Mouse (Mus musculus) lung, embryonic 14.5 days (tissue): ENCODE data around the gene Itih3. TPM values are rescaled to one million over a fixed set of nuclear protein-coding genes. Genes with fewer than 3 reads are reported as not detected.
A peak's percentile ranks its signal among the peaks of the same experiment; 100 is the strongest.

Experiments
- ATAC-seq: fragments of 200-750 bp; cut with Nextera tagmentation; 2 replicates; pipeline ENCODE4 v1.8.0; 2017; ENCODE audit warnings: mild to moderate bottlenecking, moderate TSS enrichment, moderate library complexity; ENCODE audit not compliant: insufficient read depth
- DNase-seq: peaks from one replicate; pipeline ENCODE4 v3.0.0-alpha.2; 2015
- H3K27ac ChIP-seq: fragments of 300-500 bp; sonication (generic); 2 replicates; pipeline ENCODE4 v1.5.1; 2014; ENCODE audit warnings: low read depth, mild to moderate bottlenecking, moderate library complexity
- H3K27me3 ChIP-seq: fragments of 300-500 bp; sonication (generic); 2 replicates; pipeline ENCODE4 v1.6.1; 2014; ENCODE audit warnings: low read length, control low read depth; ENCODE audit not compliant: insufficient read depth
- H3K36me3 ChIP-seq: fragments of 300-500 bp; sonication (generic); 2 replicates; pipeline ENCODE4 v1.6.1; 2014; ENCODE audit warnings: control low read depth; ENCODE audit not compliant: insufficient read depth
- H3K4me1 ChIP-seq: fragments of 300-500 bp; sonication (generic); 2 replicates; pipeline ENCODE4 v1.6.1; 2014; ENCODE audit warnings: antibody characterized with exemption, control low read depth; ENCODE audit not compliant: insufficient read depth
- H3K4me2 ChIP-seq: fragments of 300-500 bp; sonication (generic); 2 replicates; pipeline ENCODE4 v1.6.1; 2014; ENCODE audit warnings: mild to moderate bottlenecking
- H3K4me3 ChIP-seq: fragments of 300-500 bp; sonication (generic); 2 replicates; pipeline ENCODE4 v1.5.1; 2014; ENCODE audit warnings: low read depth, low read length
- H3K9ac ChIP-seq: fragments of 300-500 bp; sonication (generic); 2 replicates; pipeline ENCODE4 v1.6.1; 2014
- H3K9me3 ChIP-seq: fragments of 300-500 bp; sonication (generic); 2 replicates; pipeline ENCODE4 v1.6.1; 2016; ENCODE audit warnings: low read depth, low read length, control low read depth
- CTCF ChIP-seq: IDR thresholded peaks from 2 replicates; pipeline ENCODE4 v1.5.1; 2016; ENCODE audit warnings: antibody characterized with exemption, low read depth
- WGBS: fragments of 180-500 bp; shearing (Covaris S2); extraction: QIAGEN DNeasy Blood & Tissue Kit; methylation state at CpG from one replicate; pipeline ENCODE4 v1.1.7; 2014; 5-methylcytosine and 5-hydroxymethylcytosine counted together
- polyA plus RNA-seq: library from polyadenylated mRNA; unstranded; fragments of >200 nt; fragmentation: Nextera tagmentation; extraction: Ambion mirVana; gene quantifications from 2 replicates; pipeline ENCODE4 v1.2.1, GENCODE M21; 2014

Itih3 gene
- polyA plus RNA-seq, 1 experiment from 2014 or later = 0.71 TPM

DNA sequence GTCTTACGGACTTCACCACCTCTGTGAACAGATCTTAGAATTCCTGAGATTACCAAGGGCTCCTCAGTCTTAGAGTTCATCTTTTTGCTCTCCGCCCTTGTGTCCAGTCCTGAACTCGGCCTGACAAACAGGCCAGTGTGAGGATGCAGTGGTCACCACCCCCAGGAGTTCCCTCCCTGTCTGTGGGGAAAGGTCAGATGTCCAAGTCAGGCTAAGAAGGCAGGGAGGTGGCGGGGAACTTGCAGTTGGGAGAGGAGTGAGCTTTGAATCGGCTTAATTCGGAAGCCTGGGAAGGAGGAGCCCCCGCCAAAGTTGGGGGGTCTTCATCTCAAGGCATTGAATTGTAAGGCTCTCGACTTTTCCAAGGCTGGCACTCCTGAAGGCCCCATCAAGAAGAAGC is 43.3 kb downstream of the Itih3 start:
- Histone ChIP-seq H3K27me3 (no peaks in the 10 kb centered on the region), H3K4me2 (no peak overlapping the region), H3K9me3 (no peaks in the 10 kb centered on the region), H3K4me1 (0 out of 2 replicates have a peak, but pooled peaks cover 5% of the 10 kb centered on the region), H3K9ac (no peak overlapping the region), H3K4me3 (no peak overlapping the region), H3K27ac (no peak overlapping the region), H3K36me3 (0 out of 2 replicates have a peak, but pooled peaks cover 11% of the 10 kb centered on the region)
- DNase-seq = no peak
- TF ChIP-seq CTCF = no peak
- no peak for ATAC-seq
- 71% methylated on average over 8 of the region's 8 CpGs for WGBS

- 0 out of 2 replicates have a peak, but pooled peaks cover 14% of the 10 kb centered on the region for H3K36me3 ChIP-seq
- no peaks in the 10 kb centered on the region for H3K27me3 ChIP-seq
- H3K9ac ChIP-seq = no peak overlapping the region
- H3K4me2 ChIP-seq = no peak overlapping the region
- WGBS = 52% methylated on average over 9 of the region's 9 CpGs
- ATAC-seq (0 out of 2 replicates have a peak, but pooled peaks have one; percentile 26), DNase-seq (no peak)
- 0 out of 2 replicates have a peak, but pooled peaks cover 5% of the 10 kb centered on the region for H3K4me1 ChIP-seq
- no peaks in the 10 kb centered on the region for H3K9me3 ChIP-seq
- TF ChIP-seq CTCF = no peak
- H3K27ac ChIP-seq = peak overlapping the region; percentile 73; the same call in 1 of the 2 replicates
- no peak overlapping the region for H3K4me3 ChIP-seq
Measured at GRCm38 (mm10) chr14:30879794-30880193, 43.8 kb downstream of the Itih3 start.

GRCm38 (mm10) chr14:30878958-30879571 is 44.5 kb downstream of the Itih3 start, which contains the start of gene Mustn1:
TSS of gene Mustn1 (plus strand) at chr14:30879200.
- Histone ChIP-seq H3K27me3 (no peaks in the 10 kb centered on the region), H3K9ac (no peak within 1 kb of the TSS), H3K4me3 (no peak within 1 kb of the TSS), H3K9me3 (no peaks in the 10 kb centered on the region), H3K36me3 (peaks cover 21% of the 10 kb centered on the region; the same call in 1 of the 2 replicates), H3K27ac (peak within 1 kb of the TSS; percentile 73), H3K4me2 (no peak within 1 kb of the TSS), H3K4me1 (peaks cover 6% of the 10 kb centered on the region; the same call in 1 of the 2 replicates)
- DNase-seq (peak; percentile 73), ATAC-seq (peak; percentile 66)
- no peak for TF ChIP-seq CTCF
- WGBS = 34% methylated on average over 11 of the region's 11 CpGs

GRCm38 (mm10) chr14:30877827-30878226 is 45.7 kb downstream of the Itih3 start:
- Histone ChIP-seq H3K9me3 (no peaks in the 10 kb centered on the region), H3K27me3 (no peaks in the 10 kb centered on the region), H3K4me1 (peaks cover 13% of the 10 kb centered on the region; the same call in 1 of the 2 replicates), H3K9ac (no peak overlapping the region), H3K4me2 (no peak overlapping the region), H3K36me3 (peaks cover 32% of the 10 kb centered on the region), H3K4me3 (no peak overlapping the region), H3K27ac (no peak overlapping the region)
- WGBS = 92% methylated on average over 3 of the region's 3 CpGs
- ATAC-seq = no peak
- TF ChIP-seq CTCF = no peak
- no peak for DNase-seq

- no peak overlapping the region for H3K4me2 ChIP-seq
- 79% methylated on average over 10 of the region's 10 CpGs for WGBS
- peaks cover 13% of the 10 kb centered on the region; the same call in 1 of the 2 replicates for H3K4me1 ChIP-seq
- no peak overlapping the region for H3K9ac ChIP-seq
- no peaks in the 10 kb centered on the region for H3K27me3 ChIP-seq
- TF ChIP-seq CTCF = no peak
- no peaks in the 10 kb centered on the region for H3K9me3 ChIP-seq
- DNase-seq (no peak), ATAC-seq (no peak)
- peaks cover 39% of the 10 kb centered on the region for H3K36me3 ChIP-seq
- H3K4me3 ChIP-seq = no peak overlapping the region
- H3K27ac ChIP-seq = 0 out of 2 replicates have a peak overlapping the region, but pooled peaks have one; percentile 4
Measured at GRCm38 (mm10) chr14:30876451-30876850, 47.1 kb downstream of the Itih3 start.

DNA sequence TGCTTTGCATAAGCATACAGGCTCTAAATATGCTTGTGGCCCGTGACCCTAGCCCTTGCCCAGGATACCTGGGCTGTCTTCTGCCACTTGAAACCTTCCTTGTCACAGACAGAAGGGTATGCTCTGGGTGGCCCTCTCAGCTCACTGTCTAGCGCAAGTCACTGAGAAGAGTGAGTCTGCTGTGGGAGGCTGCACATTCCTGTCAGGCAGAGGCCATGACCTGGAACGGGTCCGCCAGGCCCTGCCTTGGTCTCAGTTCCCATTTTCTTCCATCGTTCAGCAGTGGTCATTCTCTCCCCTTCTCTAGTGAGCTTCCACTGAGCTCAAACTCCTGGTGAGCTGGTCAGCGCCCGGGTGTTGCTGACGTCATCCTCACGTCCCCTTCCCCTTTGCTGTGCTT is 47.6 kb downstream of the Itih3 start:
- H3K4me1 ChIP-seq = peaks cover 13% of the 10 kb centered on the region; the same call in 1 of the 2 replicates
- H3K9me3 ChIP-seq = no peaks in the 10 kb centered on the region
- H3K36me3 ChIP-seq = peaks cover 44% of the 10 kb centered on the region
- no peak overlapping the region for H3K27ac ChIP-seq
- no peak overlapping the region for H3K4me3 ChIP-seq
- DNase-seq = peak; percentile 42
- H3K4me2 ChIP-seq = no peak overlapping the region
- 64% methylated on average over 9 of the region's 9 CpGs for WGBS
- H3K9ac ChIP-seq = no peak overlapping the region
- H3K27me3 ChIP-seq = no peaks in the 10 kb centered on the region
- no peak for ATAC-seq
- no peak for TF ChIP-seq CTCF

- H3K4me1 ChIP-seq = peaks cover 19% of the 10 kb centered on the region; the same call in 1 of the 2 replicates
- 72% methylated on average over 12 of the region's 12 CpGs for WGBS
- peaks cover 48% of the 10 kb centered on the region for H3K36me3 ChIP-seq
- H3K4me3 ChIP-seq = no peak overlapping the region
- H3K27ac ChIP-seq = no peak overlapping the region
- DNase-seq (no peak), ATAC-seq (no peak)
- H3K9ac ChIP-seq = no peak overlapping the region
- no peaks in the 10 kb centered on the region for H3K27me3 ChIP-seq
- H3K9me3 ChIP-seq = no peaks in the 10 kb centered on the region
- H3K4me2 ChIP-seq = no peak overlapping the region
- no peak for TF ChIP-seq CTCF
Measured at GRCm38 (mm10) chr14:30875130-30875865, 48.3 kb downstream of the Itih3 start.
